Mouse (Mus musculus) activated CD4-positive, CD25-positive, alpha-beta regulatory T cell, adult 9 weeks (primary cell): Measurements from ENCODE around the gene Abcc4. TPM values are rescaled to one million over a fixed set of nuclear protein-coding genes. Genes with fewer than 3 reads are reported as not detected.

Source experiments
- polyA plus RNA-seq: library from polyadenylated mRNA; unstranded; fragments of 100-300 nt; shearing (Covaris generic); gene quantifications from one replicate; pipeline ENCODE4 v1.2.1, GENCODE M21; 2017

Gene Abcc4
- 15.0 TPM for polyA plus RNA-seq

DNA sequence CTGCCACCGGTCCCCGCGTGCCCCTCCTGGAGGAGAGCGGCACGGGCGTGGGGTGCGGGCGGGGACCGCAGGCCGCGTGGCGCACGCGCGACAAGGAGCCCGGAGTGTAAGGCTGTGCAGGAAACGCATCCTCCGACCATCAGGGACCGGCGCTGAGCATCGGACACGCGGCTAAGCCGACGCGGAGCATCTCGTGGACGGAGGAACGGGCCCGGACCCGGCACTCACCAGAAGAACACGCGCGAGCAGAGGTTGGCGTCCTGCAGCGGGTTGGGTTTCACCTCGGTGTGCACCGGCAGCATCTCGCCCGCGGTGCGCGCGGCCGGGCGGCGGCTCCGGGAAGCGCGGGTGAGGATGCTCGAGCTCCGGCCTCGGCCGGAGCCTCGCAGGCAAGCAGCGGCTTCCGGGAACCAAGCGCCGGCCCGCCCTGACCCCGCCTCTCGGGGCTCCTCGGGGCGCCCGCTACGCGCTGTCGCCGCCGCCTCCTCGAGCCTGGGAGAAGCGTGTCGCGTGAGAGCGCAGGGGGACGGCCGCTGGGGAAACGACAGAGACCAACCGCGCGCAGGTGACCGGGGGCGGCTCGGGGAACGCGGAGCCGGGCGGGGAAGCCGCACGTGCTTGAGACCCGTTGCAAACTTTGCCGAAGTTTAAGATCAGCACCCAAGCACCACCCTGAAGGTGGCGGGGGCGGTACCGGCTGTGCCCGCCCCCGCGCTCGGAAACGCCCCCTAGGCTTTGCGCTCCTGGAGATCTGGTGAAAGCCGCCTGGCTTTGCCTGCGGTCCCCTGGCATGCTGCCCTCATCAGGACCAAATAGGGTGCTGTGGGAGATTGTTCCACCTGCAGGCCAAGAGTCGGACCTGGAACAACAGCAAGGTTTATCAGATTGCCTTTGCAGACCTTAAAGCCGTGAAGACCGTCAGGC, at the start of gene Abcc4:
TSS of gene Abcc4 (minus strand) at position 412 of the 924 bp plus-strand sequence.

Other genes with a start within 250 kb of the Abcc4 start
- gene Cldn10, start 81.7 kb upstream of the Abcc4 start, polyA plus RNA-seq: 4.2 TPM
- gene Dzip1, start 219.2 kb upstream of the Abcc4 start, polyA plus RNA-seq: 9.7 TPM
- 31.9 TPM for gene Dnajc3, start 231.8 kb upstream of the Abcc4 start, polyA plus RNA-seq